Mouse (Mus musculus) embryonic facial prominence, embryonic 13.5 days (tissue): Measurements from ENCODE around the gene Ager. TPM values are rescaled to one million over a fixed set of nuclear protein-coding genes. Genes with fewer than 3 reads are reported as not detected.

Experiments used
- ATAC-seq: fragments of 200-750 bp; cut with Nextera tagmentation; 2 replicates; pipeline ENCODE4 v1.8.0; 2017; ENCODE audit warnings: low read depth; ENCODE audit not compliant: insufficient number of reproducible peaks, insufficient read depth, low FRiP score, low TSS enrichment
- H3K27ac ChIP-seq: fragments of 300-500 bp; sonication (generic); 2 replicates; pipeline ENCODE4 v1.5.1; 2015; ENCODE audit warnings: moderate library complexity, mild to moderate bottlenecking, inconsistent platforms
- H3K27me3 ChIP-seq: fragments of 300-500 bp; sonication (generic); 2 replicates; pipeline ENCODE4 v1.6.1; 2015; ENCODE audit warnings: mild to moderate bottlenecking, inconsistent platforms
- H3K36me3 ChIP-seq: fragments of 300-500 bp; sonication (generic); 2 replicates; pipeline ENCODE4 v1.6.1; 2015; ENCODE audit warnings: mild to moderate bottlenecking, inconsistent platforms
- H3K4me1 ChIP-seq: fragments of 300-500 bp; sonication (generic); 2 replicates; pipeline ENCODE4 v1.6.1; 2015; ENCODE audit warnings: inconsistent platforms
- H3K4me2 ChIP-seq: fragments of 300-500 bp; sonication (generic); 2 replicates; pipeline ENCODE4 v1.6.1; 2015; ENCODE audit warnings: moderate library complexity, mild to moderate bottlenecking, inconsistent platforms
- H3K4me3 ChIP-seq: fragments of 300-500 bp; sonication (generic); 2 replicates; pipeline ENCODE4 v1.5.1; 2015; ENCODE audit warnings: mild to moderate bottlenecking, inconsistent platforms
- H3K9ac ChIP-seq: fragments of 300-500 bp; sonication (generic); 2 replicates; pipeline ENCODE4 v1.6.1; 2015; ENCODE audit warnings: mild to moderate bottlenecking, inconsistent platforms
- H3K9me3 ChIP-seq: fragments of 300-500 bp; sonication (generic); 2 replicates; pipeline ENCODE4 v1.6.1; 2016; ENCODE audit warnings: inconsistent platforms
- WGBS: fragments of 180-500 bp; shearing (Covaris S2); methylation state at CpG from one replicate; pipeline ENCODE4 v1.1.7; 2015; ENCODE audit warnings: mixed read lengths; 5-methylcytosine and 5-hydroxymethylcytosine counted together
- polyA plus RNA-seq: library from polyadenylated mRNA; unstranded; fragments of >200 nt; fragmentation: Nextera tagmentation; extraction: Ambion mirVana; gene quantifications from 2 replicates; pipeline ENCODE4 v1.2.1, GENCODE M21; 2015

The Ager gene
- 3.6 and 4.2 TPM in 2 replicates for polyA plus RNA-seq

- peak within 1 kb of the TSS; percentile 7 for H3K27ac ChIP-seq
- no peak for ATAC-seq
- peak within 1 kb of the TSS; percentile 9; the same call in 1 of the 2 replicates for H3K4me2 ChIP-seq
- H3K9ac ChIP-seq, result peak within 1 kb of the TSS; percentile 44; the same call in 1 of the 2 replicates
- H3K9me3 ChIP-seq, result no peaks in the 10 kb centered on the region
- no peak within 1 kb of the TSS for H3K4me3 ChIP-seq
- WGBS, result 12% methylated on average over 6 of the region's 6 CpGs
- H3K4me1 ChIP-seq, result peaks cover 57% of the 10 kb centered on the region
- H3K27me3 ChIP-seq, result no peaks in the 10 kb centered on the region
- H3K36me3 ChIP-seq, result peaks cover 57% of the 10 kb centered on the region
These were observed at the start of gene Ager for GRCm38 (mm10) chr17:34597566-34598095. Ager (plus strand) TSS chr17:34597862.

- Histone ChIP-seq H3K27me3 (no peaks in the 10 kb centered on the region), H3K27ac (no peak overlapping the region), H3K4me3 (no peak overlapping the region), H3K36me3 (no peaks in the 10 kb centered on the region), H3K4me2 (no peak overlapping the region), H3K9me3 (no peaks in the 10 kb centered on the region), H3K4me1 (no peaks in the 10 kb centered on the region), H3K9ac (no peak overlapping the region)
- WGBS, result 78% methylated on average over 3 of the region's 3 CpGs
- no peak for ATAC-seq
These were observed 48.5 kb upstream of the Ager start for GRCm38 (mm10) chr17:34549156-34549555.

- Histone ChIP-seq H3K4me1 (no peaks in the 10 kb centered on the region), H3K4me3 (no peak overlapping the region), H3K36me3 (no peaks in the 10 kb centered on the region), H3K27ac (no peak overlapping the region), H3K9me3 (no peaks in the 10 kb centered on the region), H3K4me2 (no peak overlapping the region), H3K27me3 (no peaks in the 10 kb centered on the region), H3K9ac (no peak overlapping the region)
- 73% methylated on average over 2 of the region's 2 CpGs for WGBS
- ATAC-seq, result no peak
These were observed 47.8 kb upstream of the Ager start for GRCm38 (mm10) chr17:34549843-34550242.

GRCm38 (mm10) chr17:34555483-34555882 lies 42.2 kb upstream of the Ager start:
- Histone ChIP-seq H3K36me3 (no peaks in the 10 kb centered on the region), H3K4me3 (no peak overlapping the region), H3K4me1 (no peaks in the 10 kb centered on the region), H3K4me2 (no peak overlapping the region), H3K27me3 (no peaks in the 10 kb centered on the region), H3K9me3 (no peaks in the 10 kb centered on the region), H3K27ac (no peak overlapping the region), H3K9ac (no peak overlapping the region)
- WGBS, result 21% methylated on average over 5 of the region's 5 CpGs
- 0 out of 2 replicates have a peak, but pooled peaks have one; percentile 56 for ATAC-seq

GRCm38 (mm10) chr17:34556406-34556805 lies 41.3 kb upstream of the Ager start:
- Histone ChIP-seq H3K27me3 (no peaks in the 10 kb centered on the region), H3K4me3 (no peak overlapping the region), H3K4me2 (no peak overlapping the region), H3K9me3 (no peaks in the 10 kb centered on the region), H3K27ac (no peak overlapping the region), H3K36me3 (no peaks in the 10 kb centered on the region), H3K4me1 (no peaks in the 10 kb centered on the region), H3K9ac (no peak overlapping the region)
- ATAC-seq, result no peak
- WGBS, result 79% methylated on average over 8 of the region's 8 CpGs

GRCm38 (mm10) chr17:34557411-34557810 lies 40.3 kb upstream of the Ager start:
- Histone ChIP-seq H3K4me1 (no peaks in the 10 kb centered on the region), H3K9me3 (no peaks in the 10 kb centered on the region), H3K9ac (no peak overlapping the region), H3K36me3 (no peaks in the 10 kb centered on the region), H3K4me3 (no peak overlapping the region), H3K4me2 (no peak overlapping the region), H3K27me3 (no peaks in the 10 kb centered on the region), H3K27ac (no peak overlapping the region)
- ATAC-seq, result no peak
- 73% methylated on average over 11 of the region's 11 CpGs for WGBS

GRCm38 (mm10) chr17:34559116-34559515 lies 38.5 kb upstream of the Ager start:
- H3K9me3 ChIP-seq, result no peaks in the 10 kb centered on the region
- peaks cover 3% of the 10 kb centered on the region; the same call in 1 of the 2 replicates for H3K4me1 ChIP-seq
- H3K4me3 ChIP-seq, result no peak overlapping the region
- H3K27me3 ChIP-seq, result no peaks in the 10 kb centered on the region
- no peak overlapping the region for H3K9ac ChIP-seq
- no peak overlapping the region for H3K27ac ChIP-seq
- no peak for ATAC-seq
- 83% methylated on average over 7 of the region's 7 CpGs for WGBS
- no peaks in the 10 kb centered on the region for H3K36me3 ChIP-seq
- H3K4me2 ChIP-seq, result no peak overlapping the region

GRCm38 (mm10) chr17:34559895-34560294 lies 37.8 kb upstream of the Ager start:
- no peak overlapping the region for H3K27ac ChIP-seq
- H3K4me3 ChIP-seq, result no peak overlapping the region
- no peak overlapping the region for H3K9ac ChIP-seq
- WGBS, result 31% methylated on average over 15 of the region's 15 CpGs
- H3K27me3 ChIP-seq, result no peaks in the 10 kb centered on the region
- H3K36me3 ChIP-seq, result no peaks in the 10 kb centered on the region
- peaks cover 7% of the 10 kb centered on the region; the same call in 1 of the 2 replicates for H3K4me1 ChIP-seq
- H3K4me2 ChIP-seq, result no peak overlapping the region
- no peaks in the 10 kb centered on the region for H3K9me3 ChIP-seq
- no peak for ATAC-seq

- Histone ChIP-seq H3K4me2 (no peak overlapping the region), H3K4me3 (no peak overlapping the region), H3K27ac (no peak overlapping the region), H3K9me3 (no peaks in the 10 kb centered on the region), H3K27me3 (no peaks in the 10 kb centered on the region), H3K9ac (no peak overlapping the region), H3K4me1 (peaks cover 7% of the 10 kb centered on the region; the same call in 1 of the 2 replicates), H3K36me3 (no peaks in the 10 kb centered on the region)
- 86% methylated on average over 6 of the region's 6 CpGs for WGBS
- ATAC-seq, result no peak
These were observed 37.2 kb upstream of the Ager start for GRCm38 (mm10) chr17:34560438-34560837.

GRCm38 (mm10) chr17:34561200-34561599 lies 36.5 kb upstream of the Ager start:
- ATAC-seq, result no peak
- Histone ChIP-seq H3K27ac (no peak overlapping the region), H3K9ac (no peak overlapping the region), H3K4me1 (peaks cover 7% of the 10 kb centered on the region; the same call in 1 of the 2 replicates), H3K4me2 (no peak overlapping the region), H3K9me3 (no peaks in the 10 kb centered on the region), H3K4me3 (no peak overlapping the region), H3K27me3 (no peaks in the 10 kb centered on the region), H3K36me3 (no peaks in the 10 kb centered on the region)
- WGBS, result 32% methylated on average over 8 of the region's 8 CpGs

- H3K36me3 ChIP-seq, result no peaks in the 10 kb centered on the region
- H3K9ac ChIP-seq, result no peak overlapping the region
- 56% methylated on average over 3 of the region's 3 CpGs for WGBS
- H3K27me3 ChIP-seq, result peaks cover 7% of the 10 kb centered on the region; the same call in 1 of the 2 replicates
- no peak overlapping the region for H3K27ac ChIP-seq
- ATAC-seq, result no peak
- no peak overlapping the region for H3K4me3 ChIP-seq
- H3K4me1 ChIP-seq, result peaks cover 7% of the 10 kb centered on the region; the same call in 1 of the 2 replicates
- H3K4me2 ChIP-seq, result no peak overlapping the region
- no peaks in the 10 kb centered on the region for H3K9me3 ChIP-seq
These were observed 35.1 kb upstream of the Ager start for GRCm38 (mm10) chr17:34562595-34562994.

- H3K4me3 ChIP-seq, result no peak overlapping the region
- no peaks in the 10 kb centered on the region for H3K36me3 ChIP-seq
- peaks cover 7% of the 10 kb centered on the region; the same call in 1 of the 2 replicates for H3K4me1 ChIP-seq
- no peaks in the 10 kb centered on the region for H3K9me3 ChIP-seq
- peaks cover 11% of the 10 kb centered on the region; the same call in 1 of the 2 replicates for H3K27me3 ChIP-seq
- H3K9ac ChIP-seq, result no peak overlapping the region
- 72% methylated on average over 11 of the region's 11 CpGs for WGBS
- ATAC-seq, result no peak
- no peak overlapping the region for H3K27ac ChIP-seq
- no peak overlapping the region for H3K4me2 ChIP-seq
These were observed 34.3 kb upstream of the Ager start for GRCm38 (mm10) chr17:34563354-34563753.
